Mouse (Mus musculus) frontal cortex, adult (tissue): ENCODE results near the gene Stx5a.

ENCODE experiments used
- ATAC-seq: cut with Nextera tagmentation; 2 replicates; pipeline ENCODE4 v1.9.2; 2017; ENCODE audit warnings: mild to moderate bottlenecking, moderate library complexity, mixed read lengths; ENCODE audit not compliant: low TSS enrichment

Stx5a gene

GRCm38 (mm10) chr19:8740603-8741002 is 610 bp upstream of the Stx5a start, which contains the start of gene 1700092M07Rik:
TSS of gene 1700092M07Rik (plus strand) at chr19:8740718.
- ATAC-seq: no peak

DNA sequence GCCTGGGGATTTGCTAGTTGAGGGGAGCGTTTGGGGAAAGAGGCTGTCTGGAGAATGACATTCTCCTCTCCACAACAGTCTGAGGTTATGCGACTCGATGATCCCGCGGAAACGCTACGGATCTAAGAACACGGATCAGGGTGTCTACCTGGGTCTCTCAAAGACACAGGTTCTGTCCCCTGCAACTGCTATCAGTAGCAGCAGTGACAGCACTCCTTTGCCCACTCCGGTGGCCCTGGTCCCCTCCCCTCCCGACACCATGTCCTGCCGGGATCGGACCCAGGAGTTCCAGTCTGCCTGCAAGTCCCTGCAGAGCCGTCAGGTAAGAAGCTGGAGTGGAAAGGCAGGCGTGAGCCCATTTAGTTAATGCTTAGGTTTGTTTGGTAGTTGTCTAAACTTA is 963 bp downstream of the Stx5a start:
- no peak for ATAC-seq

DNA sequence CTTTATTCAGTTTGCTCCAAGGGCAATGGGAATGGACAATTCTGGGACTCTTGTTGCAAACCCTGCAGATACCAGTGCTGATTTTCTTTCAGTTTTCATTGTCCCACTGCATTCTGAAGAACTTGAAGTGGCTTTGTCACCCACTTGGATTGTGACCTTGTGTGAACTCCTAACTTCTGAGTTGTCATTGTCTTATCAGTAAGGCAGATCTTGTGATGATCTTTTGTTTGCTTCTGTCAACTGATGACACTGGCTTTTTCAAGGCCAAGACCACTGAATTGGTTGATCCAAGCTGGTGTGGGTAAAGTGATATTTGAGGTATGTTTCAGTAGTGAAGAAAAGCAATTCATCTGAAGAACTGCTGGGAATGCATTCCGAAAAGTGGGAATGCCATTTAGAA is 4.2 kb downstream of the Stx5a start:
- no peak for ATAC-seq

DNA sequence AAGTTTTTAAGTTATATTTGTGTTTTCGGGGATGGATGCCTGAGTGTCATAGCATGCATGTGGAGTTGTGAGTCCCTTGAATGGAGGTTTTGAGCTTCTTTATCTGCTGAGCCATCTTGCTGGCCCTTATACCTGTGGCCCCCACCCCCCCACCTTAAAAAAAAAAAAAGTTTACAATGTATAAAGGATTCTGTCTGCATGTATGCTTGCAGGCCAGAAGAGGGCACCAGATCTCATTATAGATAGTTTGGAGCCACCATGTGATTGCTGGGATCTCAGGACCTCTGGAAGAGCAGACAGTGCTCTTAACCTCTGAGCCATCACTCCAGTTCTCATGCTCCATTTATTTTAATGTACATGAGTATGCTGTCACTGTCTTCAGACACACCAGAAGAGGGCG is 6.2 kb downstream of the Stx5a start:
- ATAC-seq: no peak

DNA sequence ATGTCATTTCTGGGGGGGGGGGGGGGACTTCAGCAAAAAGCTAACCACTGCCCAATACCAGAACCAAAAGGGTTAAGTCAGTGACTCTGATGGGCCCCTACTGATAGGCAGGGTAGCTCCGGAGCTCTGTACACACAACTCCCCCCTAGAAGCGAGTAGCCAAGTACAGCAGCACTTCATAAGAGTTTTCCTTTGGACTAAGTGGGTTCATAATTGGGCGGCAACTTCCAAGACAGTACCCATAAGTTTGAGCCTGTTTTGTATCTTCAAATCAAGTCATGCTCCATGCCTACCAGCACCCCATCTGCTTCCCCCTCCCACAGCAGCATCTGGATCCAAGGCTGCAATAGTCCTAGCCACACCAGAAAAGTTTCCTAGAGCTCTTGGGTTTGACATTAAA is 14.4 kb downstream of the Stx5a start:
- ATAC-seq: no peak

GRCm38 (mm10) chr19:8756635-8757387 is 15.6 kb downstream of the Stx5a start, which contains the start of gene Nxf1:
TSS of gene Nxf1 (plus strand) at chr19:8757073.
- ATAC-seq: peak; percentile 90

GRCm38 (mm10) chr19:8757471-8757998 is 16.3 kb downstream of the Stx5a start:
- ATAC-seq: no peak

DNA sequence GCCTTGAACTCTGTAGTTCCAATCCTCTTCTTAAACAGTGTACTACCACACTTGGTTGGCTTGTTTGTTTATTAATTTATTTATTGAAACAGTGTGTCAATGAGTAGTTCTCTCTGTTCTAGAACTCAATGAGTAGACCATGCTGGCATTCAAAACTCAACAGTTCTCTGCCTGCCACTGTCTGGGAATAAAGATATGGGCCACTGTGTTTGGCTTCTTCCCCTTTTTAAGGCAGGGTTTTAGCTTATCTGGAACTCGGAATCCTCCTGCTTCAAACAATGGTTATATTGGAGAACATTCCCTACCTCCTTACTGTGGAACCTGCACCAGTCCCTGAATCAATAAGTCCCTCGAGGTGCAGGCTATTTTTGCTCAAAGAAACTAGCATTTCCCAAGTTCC is 17.7 kb downstream of the Stx5a start:
- no peak for ATAC-seq

GRCm38 (mm10) chr19:8760757-8761156 is 19.5 kb downstream of the Stx5a start:
- ATAC-seq: no peak

DNA sequence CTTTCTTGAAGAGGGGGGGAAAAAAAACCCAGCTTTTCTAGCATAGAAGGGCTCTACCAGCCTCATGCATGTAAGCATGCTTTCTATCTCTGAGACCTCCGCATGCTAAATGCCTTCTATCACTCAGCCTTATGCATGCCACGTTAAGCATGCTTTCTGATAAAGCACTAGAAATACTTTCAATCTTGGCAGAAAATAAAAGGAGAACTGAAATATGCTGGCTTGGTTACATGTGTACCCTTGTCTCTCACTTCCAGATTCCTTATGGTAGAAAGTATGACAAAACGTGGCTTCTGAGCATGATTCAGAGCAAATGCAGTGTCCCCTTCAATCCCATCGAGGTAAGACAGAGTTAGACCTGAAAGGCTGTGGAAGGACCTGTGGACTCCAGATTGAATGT is 22.1 kb downstream of the Stx5a start:
- no peak for ATAC-seq

DNA sequence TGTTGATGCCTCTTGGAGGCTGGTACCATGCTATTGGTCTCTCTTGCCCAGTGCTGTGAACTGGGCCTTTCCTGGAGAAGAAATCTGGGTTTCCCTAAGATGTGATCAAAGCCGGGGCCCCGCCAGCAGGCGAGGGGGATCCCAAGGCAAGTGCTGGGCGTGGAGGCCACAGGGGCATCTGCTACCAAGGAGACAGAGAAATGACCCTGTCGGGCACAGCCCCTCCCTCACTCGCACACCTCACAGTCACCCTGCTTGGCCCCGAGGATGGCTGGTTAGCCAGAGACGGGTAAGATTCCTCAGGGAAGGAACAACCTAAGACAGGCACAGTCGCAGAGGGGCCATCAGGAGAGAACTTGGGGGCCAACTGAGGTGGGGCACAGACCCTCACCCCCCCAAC is 24.3 kb downstream of the Stx5a start:
- no peak for ATAC-seq

GRCm38 (mm10) chr19:8770567-8771270 is 29.5 kb downstream of the Stx5a start, which contains the start of gene Tmem223:
TSS of gene Tmem223 (plus strand) at chr19:8770996.
- ATAC-seq: peak; percentile 53; the same call in 1 of the 2 replicates

- no peak for ATAC-seq
Measured at GRCm38 (mm10) chr19:8772996-8773395, 31.8 kb downstream of the Stx5a start.

DNA sequence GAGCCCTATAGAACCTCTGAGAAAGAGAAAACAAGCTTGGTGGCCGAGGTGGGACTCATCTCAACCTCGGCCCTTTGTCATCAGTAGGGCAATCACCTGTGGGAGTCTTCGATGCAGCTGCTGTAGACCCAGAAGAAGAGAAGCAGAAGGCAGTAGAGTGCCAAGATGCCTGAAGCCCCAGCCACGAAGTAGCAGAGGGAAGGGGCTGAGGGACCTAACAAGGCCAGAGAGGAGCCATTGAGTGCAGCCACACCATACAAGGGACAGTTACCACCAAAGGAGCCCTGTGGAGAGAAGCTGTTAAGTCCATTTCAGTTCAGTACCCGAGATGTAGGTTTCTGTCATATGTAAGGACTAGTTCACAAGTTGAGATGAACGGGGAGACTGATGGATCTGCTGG is 32.2 kb downstream of the Stx5a start:
- ATAC-seq: no peak

- peak; percentile 85 for ATAC-seq
Measured at GRCm38 (mm10) chr19:8774086-8774835, 33.0 kb downstream of the Stx5a start, which contains the start of gene Tmem179b. TSS of gene Tmem179b (minus strand) at chr19:8774467.

- no peak for ATAC-seq
Measured at GRCm38 (mm10) chr19:8774951-8775421, 33.8 kb downstream of the Stx5a start.

GRCm38 (mm10) chr19:8786008-8786781 is 45.0 kb downstream of the Stx5a start, which contains the start of gene Taf6l:
TSS of gene Taf6l (minus strand) at chr19:8786417.
- ATAC-seq: peak; percentile 98

GRCm38 (mm10) chr19:8788521-8788920 is 47.3 kb downstream of the Stx5a start:
- no peak for ATAC-seq

DNA sequence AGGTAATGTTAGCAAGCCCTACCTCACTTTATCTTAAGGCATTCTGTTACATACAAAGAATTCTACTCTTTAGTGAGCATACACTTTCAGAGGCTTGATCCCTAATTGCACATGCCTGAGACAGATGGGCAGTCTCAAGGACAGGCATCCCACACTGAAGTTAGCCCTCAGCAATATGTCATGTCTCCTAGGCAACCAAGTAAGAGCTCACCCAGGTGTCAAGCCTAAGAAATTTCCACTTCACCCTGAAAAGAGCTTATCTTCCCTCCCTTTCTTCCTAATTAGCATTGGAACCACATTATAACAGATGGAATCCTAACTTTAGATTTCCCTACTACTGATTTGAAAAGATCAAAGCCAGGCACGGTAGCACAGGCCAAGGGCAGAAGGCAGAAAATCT is 48.0 kb downstream of the Stx5a start:
- ATAC-seq: peak; percentile 51

DNA sequence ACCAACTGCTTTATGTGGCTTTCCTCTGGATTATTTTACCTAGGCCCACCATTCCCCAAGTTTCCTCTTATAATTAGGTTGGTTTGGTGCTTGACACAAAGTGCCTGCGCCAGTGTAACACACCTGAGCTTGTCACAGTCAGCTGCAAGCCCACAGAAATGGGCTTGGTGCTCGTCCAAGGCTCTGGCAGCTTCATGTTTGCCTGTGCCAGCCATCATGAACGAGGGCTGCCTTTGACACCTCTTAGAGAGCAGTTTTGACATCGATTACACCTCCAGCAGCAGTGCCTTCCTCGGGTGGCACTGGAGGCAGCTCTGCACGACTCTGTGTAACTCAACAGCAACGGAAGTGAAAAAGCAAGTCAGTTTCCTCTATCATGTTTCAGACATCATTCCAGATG is 49.0 kb downstream of the Stx5a start:
- ATAC-seq: no peak
